Mouse (Mus musculus): ENCODE results near the gene Slc8a1. TPM values are rescaled to one million over a fixed set of nuclear protein-coding genes. Genes with fewer than 3 reads are reported as not detected.

Slc8a1 gene
- total and polyA plus RNA-seq, 3 experiments = 0.11 TPM; not detected in 2

GRCm38 (mm10) chr17:81486388-81486787 lies 251.8 kb downstream of the Slc8a1 start:
- Histone ChIP-seq H3K36me3 (replicated peaks) (no peaks in the 10 kb centered on the region), H3K4me1 (ENCODE audit: insufficient read depth, low read depth, low read length) (no peaks in the 10 kb centered on the region), H3K4me3 (ENCODE audit: low read depth, low read length) (no peak overlapping the region), H3K27me3 (ENCODE audit: insufficient read depth, low read length) (no peaks in the 10 kb centered on the region), H3K9me3 (replicated peaks) (peaks cover 3% of the 10 kb centered on the region; the same call in 1 of the 2 replicates)
- no peak for TF ChIP-seq POLR2AphosphoS5 (IDR thresholded peaks at IDR 0.05; ENCODE audit: insufficient replicate concordance, low read depth, low read length)
- no peak for TF ChIP-seq GATA1 (IDR thresholded peaks at IDR 0.05; ENCODE audit: borderline replicate concordance, low read length)
- no peak for DNase-seq (ENCODE audit: low spot score)
- ATAC-seq (ENCODE audit: extremely low read depth, insufficient number of reproducible peaks, low FRiP score, poor library complexity, severe bottlenecking) = no peak

GRCm38 (mm10) chr17:81481843-81482490 lies 256.2 kb downstream of the Slc8a1 start:
- no peaks in the 10 kb centered on the region for H3K36me3 ChIP-seq (replicated peaks)
- TF ChIP-seq CTCF (IDR thresholded peaks at IDR 0.05; ENCODE audit: low read depth, low read length) (no peak), POLR2AphosphoS5 (IDR thresholded peaks at IDR 0.05; ENCODE audit: insufficient replicate concordance, low read depth, low read length) (no peak), GATA1 (IDR thresholded peaks at IDR 0.05; ENCODE audit: borderline replicate concordance, low read length) (no peak), TAL1 (conservative IDR thresholded peaks at IDR 0.05; ENCODE audit: low read depth, low read length) (no peak), GATA2 (IDR thresholded peaks at IDR 0.05; ENCODE audit: borderline replicate concordance, low read depth, low read length) (no peak)
- H3K9me3 ChIP-seq (replicated peaks) = peaks cover 7% of the 10 kb centered on the region
- H3K27me3 ChIP-seq (ENCODE audit: insufficient read depth, low read length) = no peaks in the 10 kb centered on the region
- ATAC-seq (ENCODE audit: extremely low read depth, insufficient number of reproducible peaks, low FRiP score, poor library complexity, severe bottlenecking) (no peak), DNase-seq (ENCODE audit: low spot score) (no peak)
- H3K4me3 ChIP-seq (ENCODE audit: low read depth, low read length) = no peak overlapping the region
- no peaks in the 10 kb centered on the region for H3K4me1 ChIP-seq (ENCODE audit: insufficient read depth, low read depth, low read length)

- Histone ChIP-seq H3K4me3 (ENCODE audit: low read depth, low read length) (no peak overlapping the region), H3K27me3 (ENCODE audit: insufficient read depth, low read length) (no peaks in the 10 kb centered on the region), H3K4me1 (ENCODE audit: insufficient read depth, low read depth, low read length) (no peaks in the 10 kb centered on the region), H3K36me3 (replicated peaks) (no peaks in the 10 kb centered on the region), H3K9me3 (replicated peaks) (peaks cover 7% of the 10 kb centered on the region)
- no peak for DNase-seq (ENCODE audit: low spot score)
- no peak for ATAC-seq (ENCODE audit: extremely low read depth, insufficient number of reproducible peaks, low FRiP score, poor library complexity, severe bottlenecking)
- no peak for TF ChIP-seq CTCF (IDR thresholded peaks at IDR 0.05; ENCODE audit: low read depth, low read length)
- no peak for TF ChIP-seq POLR2AphosphoS5 (IDR thresholded peaks at IDR 0.05; ENCODE audit: insufficient replicate concordance, low read depth, low read length)
- TF ChIP-seq TAL1 (conservative IDR thresholded peaks at IDR 0.05; ENCODE audit: low read depth, low read length) = no peak
- no peak for TF ChIP-seq GATA2 (IDR thresholded peaks at IDR 0.05; ENCODE audit: borderline replicate concordance, low read depth, low read length)
- TF ChIP-seq GATA1 (IDR thresholded peaks at IDR 0.05; ENCODE audit: borderline replicate concordance, low read length) = no peak
Observed at GRCm38 (mm10) chr17:81480351-81481161, 257.6 kb downstream of the Slc8a1 start.

- Histone ChIP-seq H3K9me3 (replicated peaks) (peaks cover 7% of the 10 kb centered on the region), H3K27me3 (ENCODE audit: insufficient read depth, low read length) (no peaks in the 10 kb centered on the region), H3K4me3 (ENCODE audit: low read depth, low read length) (no peak overlapping the region), H3K36me3 (replicated peaks) (no peaks in the 10 kb centered on the region), H3K4me1 (ENCODE audit: insufficient read depth, low read depth, low read length) (no peaks in the 10 kb centered on the region)
- TF ChIP-seq GATA2 (IDR thresholded peaks at IDR 0.05; ENCODE audit: borderline replicate concordance, low read depth, low read length) = no peak
- no peak for TF ChIP-seq CTCF (IDR thresholded peaks at IDR 0.05; ENCODE audit: low read depth, low read length)
- no peak for TF ChIP-seq POLR2AphosphoS5 (IDR thresholded peaks at IDR 0.05; ENCODE audit: insufficient replicate concordance, low read depth, low read length)
- no peak for TF ChIP-seq GATA1 (IDR thresholded peaks at IDR 0.05; ENCODE audit: borderline replicate concordance, low read length)
- no peak for TF ChIP-seq TAL1 (conservative IDR thresholded peaks at IDR 0.05; ENCODE audit: low read depth, low read length)
- no peak for DNase-seq (ENCODE audit: low spot score)
- ATAC-seq (ENCODE audit: extremely low read depth, insufficient number of reproducible peaks, low FRiP score, poor library complexity, severe bottlenecking) = no peak
Observed at GRCm38 (mm10) chr17:81479807-81480206, 258.4 kb downstream of the Slc8a1 start.

- Histone ChIP-seq H3K36me3 (replicated peaks) (no peaks in the 10 kb centered on the region), H3K9me3 (replicated peaks) (peaks cover 7% of the 10 kb centered on the region), H3K4me1 (ENCODE audit: insufficient read depth, low read depth, low read length) (no peaks in the 10 kb centered on the region), H3K27me3 (ENCODE audit: insufficient read depth, low read length) (no peaks in the 10 kb centered on the region), H3K4me3 (ENCODE audit: low read depth, low read length) (no peak overlapping the region)
- ATAC-seq (ENCODE audit: extremely low read depth, insufficient number of reproducible peaks, low FRiP score, poor library complexity, severe bottlenecking) (no peak), DNase-seq (ENCODE audit: low spot score) (no peak)
- TF ChIP-seq CTCF (IDR thresholded peaks at IDR 0.05; ENCODE audit: low read depth, low read length) (no peak), GATA2 (IDR thresholded peaks at IDR 0.05; ENCODE audit: borderline replicate concordance, low read depth, low read length) (no peak), POLR2AphosphoS5 (IDR thresholded peaks at IDR 0.05; ENCODE audit: insufficient replicate concordance, low read depth, low read length) (no peak), GATA1 (IDR thresholded peaks at IDR 0.05; ENCODE audit: borderline replicate concordance, low read length) (no peak), TAL1 (conservative IDR thresholded peaks at IDR 0.05; ENCODE audit: low read depth, low read length) (no peak)
Observed at GRCm38 (mm10) chr17:81477420-81477819, 260.8 kb downstream of the Slc8a1 start.

GRCm38 (mm10) chr17:81473363-81473762 lies 264.8 kb downstream of the Slc8a1 start:
- no peaks in the 10 kb centered on the region for H3K4me1 ChIP-seq (ENCODE audit: insufficient read depth, low read depth, low read length)
- no peak for ATAC-seq (ENCODE audit: extremely low read depth, insufficient number of reproducible peaks, low FRiP score, poor library complexity, severe bottlenecking)
- no peaks in the 10 kb centered on the region for H3K36me3 ChIP-seq (replicated peaks)
- DNase-seq (ENCODE audit: low spot score) = no peak
- no peak overlapping the region for H3K4me3 ChIP-seq (ENCODE audit: low read depth, low read length)
- H3K9me3 ChIP-seq (replicated peaks) = 0 out of 2 replicates have a peak, but pooled peaks cover 2% of the 10 kb centered on the region
- no peaks in the 10 kb centered on the region for H3K27me3 ChIP-seq (ENCODE audit: insufficient read depth, low read length)
- TF ChIP-seq CTCF (IDR thresholded peaks at IDR 0.05; ENCODE audit: low read depth, low read length) (no peak), GATA2 (IDR thresholded peaks at IDR 0.05; ENCODE audit: borderline replicate concordance, low read depth, low read length) (no peak), GATA1 (IDR thresholded peaks at IDR 0.05; ENCODE audit: borderline replicate concordance, low read length) (no peak), TAL1 (conservative IDR thresholded peaks at IDR 0.05; ENCODE audit: low read depth, low read length) (no peak), POLR2AphosphoS5 (IDR thresholded peaks at IDR 0.05; ENCODE audit: insufficient replicate concordance, low read depth, low read length) (no peak)
